Mouse (Mus musculus) limb, embryonic 11.5 days (tissue): Measurements from ENCODE around the gene Taf10. TPM values are rescaled to one million over a fixed set of nuclear protein-coding genes. Genes with fewer than 3 reads are reported as not detected.

Experiments
- polyA plus RNA-seq: library from polyadenylated mRNA; unstranded; fragments of >200 nt; fragmentation: Nextera tagmentation; extraction: Ambion mirVana; gene quantifications from 2 replicates; pipeline ENCODE4 v1.2.1, GENCODE M21; 2014

Taf10 gene
- polyA plus RNA-seq, 1 experiment from 2014 or later: 179 TPM

Other genes with a start within 250 kb of the Taf10 start
- gene Smpd1, start 190.0 kb downstream of the Taf10 start, polyA plus RNA-seq: 31.6 and 32.6 TPM in 2 replicates
- gene Apbb1, start 162.7 kb downstream of the Taf10 start, polyA plus RNA-seq: 54.5 and 60.1 TPM in 2 replicates
- gene Hpx, start 144.2 kb downstream of the Taf10 start, polyA plus RNA-seq: 0.13 TPM in 1 of 2 replicates, not detected in the other
- 22.7 and 25.8 TPM in 2 replicates for gene Trim3, start 110.8 kb downstream of the Taf10 start, polyA plus RNA-seq
- 160 and 166 TPM in 2 replicates for gene Timm10b, start 104.3 kb downstream of the Taf10 start, polyA plus RNA-seq
- gene Arfip2, start 103.9 kb downstream of the Taf10 start, polyA plus RNA-seq: 72.6 and 80.0 TPM in 2 replicates
- gene Gm45799, start 103.8 kb downstream of the Taf10 start, polyA plus RNA-seq: 15.1 and 16.0 TPM in 2 replicates
- gene Dnhd1, start 93.5 kb downstream of the Taf10 start, polyA plus RNA-seq: 0.62 and 1.2 TPM in 2 replicates
- 224 and 237 TPM in 2 replicates for gene Ilk, start 7.8 kb downstream of the Taf10 start, polyA plus RNA-seq
- 48.4 and 50.6 TPM in 2 replicates for gene Rrp8, start 7.0 kb downstream of the Taf10 start, polyA plus RNA-seq
- 35.9 and 41.7 TPM in 2 replicates for gene Tpp1, start 7.9 kb upstream of the Taf10 start, polyA plus RNA-seq
- gene Dchs1, start 43.3 kb upstream of the Taf10 start, polyA plus RNA-seq: 22.8 and 25.5 TPM in 2 replicates
- 319 and 328 TPM in 2 replicates for gene Mrpl17, start 66.7 kb upstream of the Taf10 start, polyA plus RNA-seq
- gene Gm4070, start 209.6 kb upstream of the Taf10 start, polyA plus RNA-seq: 0.21 TPM in 1 of 2 replicates, not detected in the other